Mouse (Mus musculus): ENCODE results near the gene Odf3l1.
A peak's percentile ranks its signal among the peaks of the same experiment; 100 is the strongest.

Odf3l1 gene

GRCm38 (mm10) chr9:56842303-56842719 is 22.2 kb downstream of the Odf3l1 start:
- no peak for DNase-seq

GRCm38 (mm10) chr9:56841864-56842263 is 22.6 kb downstream of the Odf3l1 start:
- no peak for DNase-seq

GRCm38 (mm10) chr9:56840721-56841120 is 23.8 kb downstream of the Odf3l1 start:
- no peak for DNase-seq

- no peak for DNase-seq
Measured at GRCm38 (mm10) chr9:56835152-56835551, 29.3 kb downstream of the Odf3l1 start.

- DNase-seq = peak; percentile 26
Measured at GRCm38 (mm10) chr9:56832900-56833299, 31.6 kb downstream of the Odf3l1 start.

GRCm38 (mm10) chr9:56831904-56832303 is 32.6 kb downstream of the Odf3l1 start:
- DNase-seq = no peak

- DNase-seq = peak; percentile 54
Measured at GRCm38 (mm10) chr9:56830162-56830561, 34.3 kb downstream of the Odf3l1 start.

- no peak for DNase-seq
Measured at GRCm38 (mm10) chr9:56828841-56829240, 35.6 kb downstream of the Odf3l1 start.

- no peak for DNase-seq
Measured at GRCm38 (mm10) chr9:56828146-56828545, 36.3 kb downstream of the Odf3l1 start.

GRCm38 (mm10) chr9:56825476-56826213 is 38.8 kb downstream of the Odf3l1 start:
- no peak for DNase-seq

GRCm38 (mm10) chr9:56824900-56825299 is 39.6 kb downstream of the Odf3l1 start:
- peak; percentile 43 for DNase-seq

GRCm38 (mm10) chr9:56810916-56811315 is 53.6 kb downstream of the Odf3l1 start:
- DNase-seq = no peak

- no peak for DNase-seq
Measured at GRCm38 (mm10) chr9:56807990-56808389, 56.5 kb downstream of the Odf3l1 start.

GRCm38 (mm10) chr9:56803146-56803545 is 61.3 kb downstream of the Odf3l1 start:
- no peak for DNase-seq

Data from lung, postnatal 10 days (tissue).